Mouse (Mus musculus) MEL (cell line): ENCODE data around the gene Ado.

Experiments used
- BHLHE40 ChIP-seq: IDR thresholded peaks from 2 replicates; pipeline ENCODE4 v1.6.1; 2012; ENCODE audit warnings: low read depth, mild to moderate bottlenecking, inconsistent platforms, low read length, improper control_type of control experiment, borderline replicate concordance
- CHD2 ChIP-seq: IDR thresholded peaks from 2 replicates; pipeline ENCODE4 v1.6.1; 2011; ENCODE audit warnings: low read length, improper control_type of control experiment
- EP300 ChIP-seq, 2 experiments: IDR thresholded peaks; 2 replicates each; pipeline ENCODE4 v1.6.1; 2011; ENCODE audit warnings: improper control_type of control experiment in 2 of 2, low read length in 2 of 2, low read depth in 1 of 2, mild to moderate bottlenecking in 1 of 2
- MXI1 ChIP-seq: IDR thresholded peaks from 2 replicates; pipeline ENCODE4 v1.6.1; 2011; ENCODE audit warnings: mild to moderate bottlenecking, low read depth, low read length, improper control_type of control experiment
- NELFE ChIP-seq: IDR thresholded peaks from 2 replicates; pipeline ENCODE4 v1.6.1; 2011; ENCODE audit warnings: low read depth, low read length, improper control_type of control experiment
- POLR2A ChIP-seq, 2 experiments: IDR thresholded peaks; 2 replicates each; pipeline ENCODE4 v1.6.1; 2011 to 2012; ENCODE audit warnings: low read length in 2 of 2, mild to moderate bottlenecking in 2 of 2, control low read depth in 1 of 2, improper control_type of control experiment in 1 of 2, low read depth in 1 of 2, moderate library complexity in 1 of 2; ENCODE audit not compliant: control insufficient read depth in 1 of 2, insufficient read depth in 1 of 2, poor library complexity in 1 of 2
- RCOR1 ChIP-seq: IDR thresholded peaks from 2 replicates; pipeline ENCODE4 v1.6.1; 2012; ENCODE audit warnings: low read depth, mild to moderate bottlenecking, inconsistent platforms, low read length, improper control_type of control experiment
- TBP ChIP-seq: IDR thresholded peaks from 2 replicates; pipeline ENCODE4 v1.8.0; 2011; ENCODE audit warnings: low read depth, low read length, improper control_type of control experiment

DNA sequence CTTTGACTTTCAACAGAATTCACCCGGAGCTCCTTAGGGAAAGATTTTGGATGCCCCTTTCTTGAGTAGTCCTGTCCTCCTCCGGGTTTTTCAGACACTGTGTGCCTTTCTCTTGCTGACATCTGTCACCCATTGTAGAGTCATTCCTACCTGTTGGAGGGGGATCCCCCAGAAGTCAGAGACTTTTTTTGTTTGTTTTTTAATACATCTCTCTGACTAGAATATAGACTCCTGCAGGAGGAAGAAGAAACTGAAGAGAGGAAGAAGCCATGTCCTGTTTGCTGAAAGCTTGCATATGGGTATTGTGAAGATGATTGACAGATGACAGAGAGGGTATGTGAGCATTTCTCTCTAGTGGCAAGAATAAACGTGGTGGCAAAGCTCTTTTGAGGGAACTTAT, 43.5 kb downstream of the Ado start:
- no peak for TF ChIP-seq EP300 (IDR thresholded peaks at IDR 0.05; ENCODE audit: low read depth in 1 of 2, low read length in 2 of 2)
- no peak for TF ChIP-seq POLR2A (IDR thresholded peaks at IDR 0.05; ENCODE audit: control insufficient read depth in 1 of 2, insufficient read depth in 1 of 2, low read depth in 1 of 2, low read length in 2 of 2, poor library complexity in 1 of 2)
- TF ChIP-seq TBP = no peak
- no peak for TF ChIP-seq RCOR1
- no peak for TF ChIP-seq NELFE
- TF ChIP-seq BHLHE40 = no peak
- no peak for TF ChIP-seq MXI1
- no peak for TF ChIP-seq CHD2
